Mouse (Mus musculus) CD4-positive, CD25-positive, alpha-beta regulatory T cell, adult 9 weeks (primary cell): Measurements from ENCODE around the gene Olfr631. TPM values are rescaled to one million over a fixed set of nuclear protein-coding genes. Genes with fewer than 3 reads are reported as not detected.

ENCODE experiments used
- polyA plus RNA-seq: library from polyadenylated mRNA; unstranded; fragments of 100-300 nt; shearing (Covaris generic); gene quantifications from one replicate; pipeline ENCODE4 v1.2.1, GENCODE M21; 2017

Olfr631 gene
- polyA plus RNA-seq, result not detected

DNA sequence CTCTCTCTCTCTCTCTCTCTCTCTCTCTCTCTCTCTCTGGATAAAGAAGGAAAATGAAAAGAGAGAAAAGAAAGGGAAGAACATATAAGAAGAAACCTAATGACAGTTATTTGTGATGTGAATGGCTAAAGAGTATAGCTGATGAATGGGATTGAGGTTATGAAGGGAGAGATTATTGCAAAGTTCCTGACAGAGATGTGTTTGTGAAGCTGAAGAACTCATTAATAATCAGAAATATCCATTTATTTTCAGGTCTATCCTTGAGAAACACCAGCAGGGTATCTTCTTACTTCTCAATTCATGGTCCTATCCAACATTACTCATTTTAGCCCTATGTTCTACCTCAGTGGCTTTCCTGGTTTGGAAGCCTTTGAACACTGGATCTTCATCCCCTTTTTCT, at the start of gene Olfr631:
Gene Olfr631, plus strand, starts transcription at position 301 of the 400 bp plus-strand sequence.

GRCm38 (mm10) chr7:103886152-103886551, 42.5 kb upstream of the Olfr631 start, which contains the start of gene Olfr66:
Olfr66 (minus strand) TSS chr7:103886252.

GRCm38 (mm10) chr7:103894385-103894784, 34.2 kb upstream of the Olfr631 start, which contains the start of gene Olfr64:
Olfr64 (minus strand) TSS chr7:103894485.

DNA sequence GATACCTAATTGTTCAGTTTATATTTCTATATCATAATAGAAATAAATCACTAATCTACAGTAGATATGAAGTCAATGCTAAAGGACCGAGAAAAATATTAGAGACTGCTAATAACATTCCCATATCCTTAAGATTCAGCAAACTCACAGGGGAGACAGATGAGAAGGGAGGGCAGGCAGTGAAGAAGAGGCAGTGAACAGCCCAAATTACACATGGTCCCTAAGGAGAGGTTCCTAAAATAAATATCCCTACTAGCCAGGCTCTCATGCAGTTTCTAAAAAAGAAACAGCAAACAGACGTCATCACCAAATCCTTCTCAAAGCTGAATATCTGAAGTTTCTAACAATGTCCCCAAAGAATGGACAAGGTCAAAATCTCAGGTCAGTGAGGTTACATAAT, 25.4 kb upstream of the Olfr631 start, which contains the start of gene Olfr65:
Gene Olfr65, plus strand, starts transcription at position 301 of the 400 bp plus-strand sequence.

DNA sequence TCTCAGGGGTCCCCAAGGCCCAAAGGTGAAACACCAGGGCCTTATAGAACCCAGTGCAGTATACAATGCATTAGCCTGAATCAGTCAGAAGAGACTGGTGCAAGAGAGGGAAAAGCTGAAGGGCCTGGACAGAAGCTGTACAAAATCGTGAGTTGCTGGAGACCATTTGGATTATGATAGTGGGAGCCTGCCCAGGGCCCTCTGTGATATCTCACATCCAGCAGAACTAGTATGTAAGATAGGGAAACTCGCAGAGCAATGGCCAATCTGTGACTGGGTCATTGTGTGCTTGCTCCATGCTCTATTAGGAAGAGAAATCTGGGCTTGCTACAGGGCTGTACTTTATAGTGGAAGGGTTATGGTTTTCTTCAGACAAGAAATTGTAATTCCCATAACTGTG, 5.6 kb downstream of the Olfr631 start, which contains the start of gene Olfr632:
Gene Olfr632, plus strand, starts transcription at position 84 of the 400 bp plus-strand sequence.

GRCm38 (mm10) chr7:103944137-103944536, 15.5 kb downstream of the Olfr631 start, which contains the start of gene Olfr633:
Olfr633 (plus strand) TSS chr7:103944437.

GRCm38 (mm10) chr7:103970852-103971251, 42.2 kb downstream of the Olfr631 start, which contains the start of gene Olfr635:
Olfr635 (plus strand) TSS chr7:103971152.

Other genes with a start within 250 kb of the Olfr631 start
- not detected for gene Olfr625-ps1, start 246.1 kb upstream of the Olfr631 start, polyA plus RNA-seq
- not detected for gene Olfr243, start 214.2 kb upstream of the Olfr631 start, polyA plus RNA-seq
- not detected for gene Olfr628, start 198.5 kb upstream of the Olfr631 start, polyA plus RNA-seq
- gene Olfr629, start 183.9 kb upstream of the Olfr631 start, polyA plus RNA-seq, result not detected
- not detected for gene Olfr630, start 171.5 kb upstream of the Olfr631 start, polyA plus RNA-seq
- not detected for gene Olfr69, start 157.2 kb upstream of the Olfr631 start, polyA plus RNA-seq
- 0.09 TPM for gene Olfr68, start 149.1 kb upstream of the Olfr631 start, polyA plus RNA-seq
- gene Olfr67, start 137.0 kb upstream of the Olfr631 start, polyA plus RNA-seq, result not detected
- gene Hbb-bt, start 114.8 kb upstream of the Olfr631 start, polyA plus RNA-seq, result 19.9 TPM
- gene Hbb-bs, start 100.7 kb upstream of the Olfr631 start, polyA plus RNA-seq, result 82.8 TPM
- gene Hbb-bh2, start 88.3 kb upstream of the Olfr631 start, polyA plus RNA-seq, result not detected
- gene Hbb-bh1, start 85.7 kb upstream of the Olfr631 start, polyA plus RNA-seq, result not detected
- gene Hbb-y, start 75.6 kb upstream of the Olfr631 start, polyA plus RNA-seq, result not detected
- gene Olfr66, start 42.6 kb upstream of the Olfr631 start, polyA plus RNA-seq, result not detected
- not detected for gene Olfr64, start 34.3 kb upstream of the Olfr631 start, polyA plus RNA-seq
- gene Olfr65, start 25.3 kb upstream of the Olfr631 start, polyA plus RNA-seq, result not detected
- not detected for gene Olfr632, start 5.5 kb downstream of the Olfr631 start, polyA plus RNA-seq
- gene Olfr633, start 15.6 kb downstream of the Olfr631 start, polyA plus RNA-seq, result not detected
- 0.04 TPM for gene Olfr635, start 42.3 kb downstream of the Olfr631 start, polyA plus RNA-seq
- gene Olfr638, start 69.9 kb downstream of the Olfr631 start, polyA plus RNA-seq, result not detected
- not detected for gene Olfr639, start 88.5 kb downstream of the Olfr631 start, polyA plus RNA-seq
- not detected for gene Olfr640, start 96.7 kb downstream of the Olfr631 start, polyA plus RNA-seq
- gene Olfr641, start 106.6 kb downstream of the Olfr631 start, polyA plus RNA-seq, result not detected
- gene Olfr642, start 123.8 kb downstream of the Olfr631 start, polyA plus RNA-seq, result 0.06 TPM
- not detected for gene 4930516K23Rik, start 132.6 kb downstream of the Olfr631 start, polyA plus RNA-seq
- gene Olfr644, start 143.0 kb downstream of the Olfr631 start, polyA plus RNA-seq, result not detected
- not detected for gene Olfr645, start 156.6 kb downstream of the Olfr631 start, polyA plus RNA-seq
- not detected for gene Olfr646, start 176.0 kb downstream of the Olfr631 start, polyA plus RNA-seq
- gene Ubqln5, start 201.0 kb downstream of the Olfr631 start, polyA plus RNA-seq, result not detected
- not detected for gene Olfr643, start 208.6 kb downstream of the Olfr631 start, polyA plus RNA-seq
- not detected for gene Ubqln3, start 214.5 kb downstream of the Olfr631 start, polyA plus RNA-seq
- not detected for gene Ubqlnl, start 221.7 kb downstream of the Olfr631 start, polyA plus RNA-seq
- not detected for gene Olfm5, start 236.0 kb downstream of the Olfr631 start, polyA plus RNA-seq